Mouse (Mus musculus) neural tube, embryonic 10.5 days (tissue): Measurements from ENCODE around the gene Cercam.

Source experiments
- DNase-seq: peaks from one replicate; pipeline ENCODE4 v3.0.0-alpha.2; 2017; ENCODE audit warnings: low spot score; ENCODE audit errors: extremely low spot score

Cercam gene

DNA sequence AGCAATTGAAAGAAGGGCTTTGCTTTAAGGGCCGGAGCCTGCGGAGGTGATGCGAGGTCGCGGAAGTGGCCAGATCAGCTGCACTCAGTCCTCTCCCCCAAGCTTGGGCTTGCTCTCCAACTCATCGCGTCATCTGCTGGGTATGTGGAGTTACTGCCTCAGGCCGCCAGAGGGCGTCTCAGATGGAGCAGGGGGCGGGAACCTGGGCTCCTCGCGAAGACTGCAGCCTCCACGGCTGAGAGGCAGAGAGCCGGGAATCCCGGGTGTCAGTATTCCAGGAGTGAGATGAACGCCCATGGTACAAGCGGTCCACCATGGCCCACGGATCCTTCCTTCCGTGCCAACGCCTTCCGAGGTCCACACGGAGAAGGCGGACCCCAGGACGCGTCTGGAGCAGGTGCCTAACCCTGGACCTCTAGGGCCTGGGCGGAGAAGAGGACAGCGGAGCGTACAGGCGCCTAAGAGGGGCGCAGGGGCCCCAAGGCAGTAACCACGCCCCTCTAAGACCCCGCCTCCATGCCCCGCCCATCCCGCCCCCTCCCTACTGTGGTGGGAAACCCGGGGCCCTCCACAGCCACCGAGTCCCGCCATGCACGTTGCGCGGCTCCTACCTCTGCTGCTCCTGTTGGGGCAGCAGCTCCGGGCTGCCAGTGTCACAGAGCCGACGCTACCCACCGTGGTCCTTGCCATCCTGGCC is at the start of gene Cercam:
Gene Cercam (plus strand): TSS at position 216 of the 697 bp plus-strand sequence.
- DNase-seq: peak; percentile 92

DNA sequence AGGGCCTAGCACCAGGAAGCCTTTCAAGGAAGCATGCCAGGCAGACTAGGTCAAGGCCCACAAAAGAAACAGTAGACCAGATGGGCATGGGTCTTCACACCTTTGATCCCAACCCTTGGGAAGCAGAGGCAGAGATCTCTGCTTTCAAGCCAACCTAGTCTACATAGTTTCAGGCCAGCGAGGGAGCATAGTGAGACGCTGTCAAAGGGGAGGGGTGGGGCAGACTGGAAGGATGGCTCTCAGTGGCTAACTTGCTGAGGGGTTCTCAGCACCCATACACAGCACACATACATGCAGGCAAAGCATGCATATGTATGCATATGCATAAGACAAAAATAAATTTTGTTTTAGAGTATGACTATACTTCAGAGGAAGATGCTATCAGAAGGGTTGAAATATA is 49.6 kb upstream of the Cercam start:
- no peak for DNase-seq

DNA sequence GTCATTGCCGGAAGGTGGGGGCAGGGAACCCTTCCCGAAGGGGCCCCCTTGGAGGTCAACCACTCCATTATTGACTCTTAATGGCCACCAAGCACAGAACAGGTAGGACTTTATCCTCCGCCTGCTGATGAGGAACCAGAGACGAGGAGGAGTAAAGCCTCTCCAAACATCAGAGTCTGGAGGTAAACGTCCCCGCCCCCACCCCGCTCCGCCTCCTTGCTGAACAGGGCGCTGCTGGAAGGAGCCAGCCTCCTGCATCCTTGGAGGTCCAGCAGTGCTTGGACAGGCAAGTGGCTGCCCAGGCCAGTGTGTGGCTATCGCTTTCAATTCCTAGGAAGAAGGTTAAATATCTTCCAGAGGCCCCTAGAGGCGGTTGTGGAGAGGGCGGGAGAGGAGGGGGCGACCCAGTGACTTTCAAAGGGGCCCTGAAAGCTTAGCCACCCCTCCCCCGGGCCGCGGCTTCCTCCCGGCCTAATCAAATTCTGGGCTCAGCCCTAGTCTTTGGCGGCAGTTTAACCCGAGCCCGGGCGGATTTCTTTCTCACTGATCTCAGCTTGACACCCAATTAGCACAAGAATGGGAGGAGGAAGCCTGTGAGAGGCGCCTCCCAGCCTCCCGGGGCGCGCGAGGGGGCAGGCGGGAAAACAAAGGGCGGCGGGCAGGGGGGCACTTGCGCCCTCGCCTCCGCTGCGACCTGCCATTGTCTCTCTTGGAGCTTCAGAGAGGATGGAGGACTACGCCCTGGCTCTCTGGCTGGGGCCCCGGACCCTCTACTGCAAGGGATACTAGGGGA is 48.7 kb upstream of the Cercam start, which contains the start of gene Urm1:
Gene Urm1 (plus strand): TSS at position 51 of the 793 bp plus-strand sequence.
- DNase-seq: peak; percentile 92

DNA sequence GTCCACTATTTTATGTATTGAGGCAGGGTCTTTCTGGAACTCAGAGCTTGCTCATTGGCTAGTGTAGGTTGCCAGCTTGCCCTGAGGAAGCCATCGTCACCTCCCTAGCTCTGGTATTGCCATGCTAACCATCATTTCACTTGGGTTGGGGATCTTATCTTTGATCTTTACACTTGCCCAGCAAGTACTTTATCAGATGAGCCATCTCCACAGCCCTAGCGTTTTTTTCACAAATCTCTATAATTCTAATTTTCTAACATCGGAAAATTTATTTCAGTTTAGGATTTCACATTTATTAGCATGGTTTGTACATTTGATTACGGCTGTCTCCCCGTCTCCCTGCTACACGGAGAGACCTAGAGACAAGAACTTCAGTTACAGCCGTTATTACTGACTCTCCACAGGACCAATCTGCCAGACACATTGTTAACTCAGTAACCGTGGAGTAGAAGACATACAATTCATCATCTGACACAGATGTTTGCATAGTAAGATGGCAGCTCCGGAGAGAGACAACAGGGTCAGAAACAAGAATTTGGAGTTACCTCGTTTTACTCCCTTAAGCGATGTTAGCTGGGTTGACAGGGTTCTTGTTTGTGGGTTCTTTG is 42.5 kb upstream of the Cercam start:
- no peak for DNase-seq

DNA sequence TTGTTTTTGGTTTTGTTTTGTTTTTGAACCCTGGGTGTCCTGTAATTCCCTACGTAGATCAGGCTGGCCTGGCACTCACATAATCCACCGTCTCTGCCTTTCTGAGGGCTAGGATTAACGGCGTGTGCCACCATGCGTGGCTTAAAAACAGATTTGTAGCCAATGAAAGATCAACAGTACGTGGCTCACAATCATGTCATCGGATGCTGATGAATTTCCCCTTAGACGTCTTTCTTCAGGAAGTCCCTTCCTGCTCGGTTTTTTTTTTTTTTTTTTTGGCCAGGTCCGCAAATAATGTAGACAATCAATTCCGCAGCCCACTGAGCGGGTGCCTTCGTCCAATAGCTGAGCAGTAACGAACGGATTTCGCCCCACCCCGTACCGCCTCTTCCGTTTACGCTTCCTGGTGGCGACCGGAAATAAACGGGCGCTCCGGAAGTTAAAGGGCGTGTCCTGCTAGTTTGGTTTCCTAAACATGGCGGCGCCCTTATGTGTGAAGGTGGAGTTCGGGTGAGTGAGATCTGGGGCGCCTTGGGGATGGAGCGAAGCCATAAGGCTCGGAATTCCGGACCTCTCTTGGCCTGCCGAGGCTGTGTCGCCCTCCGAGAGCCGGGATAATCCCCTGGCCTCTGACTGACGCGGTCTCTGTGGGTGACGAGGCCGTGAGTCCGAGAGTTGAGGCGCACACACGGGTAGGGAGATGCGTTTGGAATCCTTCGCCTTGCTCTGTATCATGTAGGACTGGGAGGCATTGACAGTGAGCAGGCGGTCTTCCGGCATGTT is 41.8 kb upstream of the Cercam start:
- DNase-seq: peak; percentile 97

DNA sequence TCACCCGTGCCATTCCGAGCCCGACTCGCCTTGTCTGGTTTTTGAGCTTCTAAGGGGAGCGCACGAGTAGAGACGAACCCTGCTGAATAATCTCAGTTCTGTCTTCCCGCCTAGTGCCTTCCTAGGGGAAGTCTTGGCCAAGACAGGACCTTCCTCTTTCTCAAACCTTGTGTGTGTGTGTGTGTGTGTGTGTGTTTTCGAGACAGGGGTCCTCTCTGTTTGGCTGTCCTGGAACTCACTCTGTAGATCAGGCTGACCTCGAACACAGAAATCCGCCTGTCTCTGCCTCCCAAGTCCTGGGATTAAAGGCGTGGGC is 41.3 kb upstream of the Cercam start:
- no peak for DNase-seq

DNA sequence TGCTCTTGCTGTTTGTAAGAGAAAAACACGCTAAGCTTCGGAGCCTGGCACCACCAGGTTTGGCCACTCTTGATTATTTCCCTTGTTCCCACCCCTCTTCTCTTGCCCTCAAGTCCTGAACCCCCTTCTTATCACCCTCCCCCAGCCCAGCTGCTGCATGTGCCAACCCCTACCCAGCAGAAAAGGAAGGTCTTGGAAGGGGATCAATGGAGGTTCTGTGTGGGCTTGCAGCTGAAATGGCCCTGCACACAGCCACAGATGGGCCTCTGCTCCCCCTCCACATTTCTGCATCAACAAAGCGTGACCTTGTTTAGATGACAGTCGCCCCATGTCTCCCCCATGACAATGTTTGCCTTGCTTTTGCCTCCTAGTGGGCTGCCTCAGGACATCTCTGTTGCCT is 37.9 kb upstream of the Cercam start:
- no peak for DNase-seq

DNA sequence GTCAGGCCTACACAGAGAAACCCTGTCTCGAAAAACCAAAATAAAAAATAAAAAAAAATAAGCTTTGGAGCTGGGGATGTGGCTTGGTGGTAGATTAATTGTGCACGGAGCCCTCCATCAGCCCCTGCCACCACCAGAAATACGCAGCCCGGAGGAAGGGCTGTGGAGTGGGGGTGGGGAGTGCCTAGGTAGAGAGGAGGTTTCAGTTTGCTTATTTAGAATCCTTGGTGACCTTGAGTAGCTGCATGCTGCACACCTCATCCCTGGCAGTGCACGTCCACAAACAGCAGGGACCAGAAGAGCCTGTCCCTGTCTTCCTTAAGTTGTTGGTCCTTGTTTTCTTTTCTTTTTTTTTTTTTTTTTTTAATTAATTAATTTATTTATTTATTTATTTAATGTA is 35.2 kb upstream of the Cercam start:
- DNase-seq: no peak

DNA sequence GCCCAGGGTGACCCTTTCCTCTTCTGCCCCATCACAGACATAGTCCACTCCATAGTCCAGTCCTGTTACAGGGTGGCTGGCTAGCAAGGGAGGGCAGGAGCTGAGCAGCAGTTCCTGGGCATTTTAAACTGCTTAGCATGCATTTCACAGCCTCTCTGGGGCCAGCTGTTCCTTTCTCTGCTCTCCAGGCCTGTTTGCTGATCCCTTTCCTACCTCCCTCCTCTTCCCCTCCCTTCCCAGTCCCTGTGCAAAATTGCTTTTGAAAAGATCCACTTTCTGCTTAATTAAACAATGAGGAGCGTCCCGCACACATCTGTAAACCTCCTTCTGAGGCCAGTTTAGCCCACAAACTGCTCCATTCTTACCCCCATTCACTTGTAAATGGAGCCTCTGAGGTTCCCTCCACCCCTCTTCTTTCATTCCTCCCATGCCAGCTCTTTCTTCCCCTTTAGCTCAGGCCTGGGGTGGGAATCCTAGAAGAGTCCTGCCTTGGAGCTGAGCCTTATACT is 33.5 kb upstream of the Cercam start:
- DNase-seq: peak; percentile 42

DNA sequence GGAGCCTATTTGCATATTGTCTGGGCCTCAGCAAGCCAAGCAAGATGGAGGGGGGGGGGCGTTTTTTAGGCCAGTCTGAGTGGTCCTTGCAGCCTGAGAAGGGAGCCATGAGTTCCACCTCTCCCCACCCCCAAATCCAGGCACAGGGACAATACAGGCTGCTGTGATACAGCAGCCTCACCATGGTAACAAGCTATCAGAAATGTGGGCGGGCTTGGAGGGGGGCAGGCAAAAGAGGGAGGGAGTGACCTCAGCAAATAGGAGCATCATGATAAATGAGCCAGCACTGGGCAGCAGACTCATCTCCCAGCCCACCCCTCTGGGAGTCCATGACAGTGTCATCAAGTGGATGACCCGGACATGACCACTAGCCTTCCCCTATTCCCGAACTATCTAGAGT is 29.5 kb upstream of the Cercam start:
- peak; percentile 79 for DNase-seq

DNA sequence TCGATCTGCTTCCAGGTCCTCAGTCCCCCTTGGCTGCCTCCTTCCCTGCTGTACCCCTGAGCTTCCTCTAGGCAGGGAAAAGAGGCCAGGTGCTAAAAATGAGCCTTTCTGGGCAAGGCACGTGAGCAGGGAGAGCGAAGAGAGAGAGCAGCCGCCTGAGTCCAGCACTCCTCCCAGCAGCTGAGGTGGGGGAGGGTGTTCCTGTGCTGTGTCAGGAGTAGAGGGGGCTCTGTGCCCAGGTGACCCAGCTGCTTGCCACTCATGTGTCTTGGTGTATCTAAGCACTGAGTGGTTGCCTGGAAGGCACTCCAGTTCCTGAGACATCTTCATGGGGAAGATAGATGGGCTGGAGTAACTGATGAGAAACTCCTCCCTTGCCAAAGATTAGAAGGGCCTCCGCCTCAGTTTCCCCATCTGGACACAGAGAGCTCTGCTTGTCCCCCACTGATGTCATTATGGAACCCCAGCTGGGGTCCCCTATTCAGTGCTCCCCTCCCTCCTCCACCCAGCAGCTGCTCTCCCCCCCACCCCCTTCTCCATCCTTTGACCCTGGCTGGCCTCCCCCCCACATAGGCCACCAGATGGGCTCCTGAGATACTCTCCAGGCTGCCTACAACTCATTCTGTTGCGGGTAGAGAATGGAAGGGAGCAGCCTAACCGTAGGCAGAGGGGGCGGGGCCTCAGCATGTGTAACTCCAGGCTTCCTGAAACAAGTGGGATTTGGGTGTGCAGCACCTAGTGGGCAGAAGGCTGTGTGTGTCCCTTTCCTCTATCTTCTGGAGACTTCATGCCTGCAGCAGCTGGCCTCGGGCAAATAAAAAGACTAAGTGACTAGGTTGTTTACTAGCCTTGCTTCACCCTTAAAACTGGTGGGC is 25.5 kb upstream of the Cercam start:
- DNase-seq: peak; percentile 66

DNA sequence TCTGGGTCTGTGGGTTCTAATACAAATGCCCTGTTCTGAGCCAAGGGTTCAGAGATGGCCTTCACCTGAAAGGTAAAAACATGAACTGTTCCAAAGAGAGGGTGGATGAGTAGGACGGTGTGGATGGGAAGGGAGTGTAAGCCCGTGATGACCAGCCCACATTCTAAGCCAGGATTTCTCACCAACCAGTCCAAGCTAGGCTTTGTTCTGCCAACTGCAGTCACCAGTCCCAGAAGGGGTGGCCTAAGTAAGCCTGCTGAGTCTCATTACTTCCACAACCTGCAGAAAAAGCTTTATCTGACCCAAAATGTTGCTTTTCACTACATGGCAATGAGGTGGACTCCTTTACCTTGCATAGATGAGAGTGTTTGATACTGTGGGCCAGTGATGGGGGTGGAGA is 24.8 kb upstream of the Cercam start:
- no peak for DNase-seq

DNA sequence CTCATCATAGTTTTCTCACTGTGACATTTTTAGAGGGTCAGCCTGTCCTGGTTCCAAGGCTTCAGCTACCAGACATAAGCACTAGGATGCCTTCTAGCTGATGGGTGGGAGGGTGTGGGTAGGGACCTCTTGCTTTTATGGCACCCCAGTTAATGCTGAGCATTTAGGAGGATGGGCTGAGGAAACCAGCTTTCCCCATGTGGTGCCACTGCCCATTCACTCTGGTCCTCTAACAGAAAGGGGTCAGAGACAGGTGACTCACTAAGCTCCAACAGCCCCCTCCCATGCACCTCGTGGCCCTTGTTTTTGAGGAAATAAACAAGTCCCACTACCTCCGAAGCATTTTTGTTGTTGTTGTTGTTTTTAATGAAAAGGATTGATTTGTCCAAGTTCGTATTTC is 24.3 kb upstream of the Cercam start:
- DNase-seq: peak; percentile 37

DNA sequence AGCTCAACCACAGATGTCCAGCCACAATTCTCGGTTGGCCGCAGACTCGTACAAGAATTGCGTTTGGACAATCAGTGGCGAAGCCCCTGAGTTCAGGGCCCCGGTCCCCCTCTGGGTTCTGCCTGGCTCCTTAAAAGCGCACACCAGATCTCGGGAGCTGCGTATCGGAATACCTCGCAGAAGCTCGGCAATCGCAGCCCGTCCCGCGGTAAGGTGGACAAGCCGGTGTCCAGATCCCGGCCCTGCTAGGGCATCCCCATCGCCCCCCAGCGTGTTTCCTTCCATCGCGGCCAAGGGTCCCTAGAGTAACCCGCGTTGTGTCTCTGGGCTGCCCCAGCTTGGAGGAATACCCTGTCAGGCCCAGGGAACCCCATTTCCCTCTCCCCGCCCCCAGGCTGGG is 23.3 kb upstream of the Cercam start:
- no peak for DNase-seq

DNA sequence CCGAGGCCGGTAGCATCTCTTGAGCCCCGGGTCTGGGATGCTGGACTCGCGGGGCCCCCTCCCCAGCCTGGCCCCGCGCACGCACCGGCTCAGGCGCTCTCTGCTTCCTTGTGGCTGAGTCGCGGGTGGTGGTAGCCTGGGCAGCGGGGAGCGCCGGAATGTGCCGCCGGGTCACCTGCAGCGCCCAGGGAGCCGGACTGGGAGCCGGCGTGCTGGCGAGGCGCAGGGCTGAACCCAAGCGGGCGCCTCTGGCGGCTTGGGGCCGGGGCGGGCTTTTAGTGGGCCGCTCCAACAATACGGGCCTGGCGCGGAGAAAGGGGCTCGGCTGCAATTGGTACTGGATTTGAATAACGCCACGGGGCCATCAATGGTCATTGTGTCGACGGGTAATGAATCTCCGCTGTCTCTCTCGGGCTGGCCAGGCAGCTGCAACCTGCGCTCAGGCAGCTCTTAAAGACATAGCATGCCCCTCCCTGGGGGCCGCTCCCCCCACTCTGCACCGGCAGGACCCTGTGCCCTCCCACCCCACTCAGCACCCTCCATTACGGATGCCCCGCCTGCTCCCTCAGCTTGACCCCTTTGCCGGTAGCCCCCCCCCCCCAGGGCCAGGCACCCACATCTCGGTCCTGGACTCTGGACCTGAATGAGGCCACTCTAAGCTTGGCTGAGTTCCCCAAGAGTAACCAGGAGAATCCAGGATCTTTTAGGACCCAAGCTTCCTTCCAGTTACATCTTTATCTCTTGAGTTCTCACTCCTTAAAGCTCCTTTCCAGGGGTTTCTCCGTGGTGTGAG is 22.7 kb upstream of the Cercam start:
- DNase-seq: peak; percentile 83

DNA sequence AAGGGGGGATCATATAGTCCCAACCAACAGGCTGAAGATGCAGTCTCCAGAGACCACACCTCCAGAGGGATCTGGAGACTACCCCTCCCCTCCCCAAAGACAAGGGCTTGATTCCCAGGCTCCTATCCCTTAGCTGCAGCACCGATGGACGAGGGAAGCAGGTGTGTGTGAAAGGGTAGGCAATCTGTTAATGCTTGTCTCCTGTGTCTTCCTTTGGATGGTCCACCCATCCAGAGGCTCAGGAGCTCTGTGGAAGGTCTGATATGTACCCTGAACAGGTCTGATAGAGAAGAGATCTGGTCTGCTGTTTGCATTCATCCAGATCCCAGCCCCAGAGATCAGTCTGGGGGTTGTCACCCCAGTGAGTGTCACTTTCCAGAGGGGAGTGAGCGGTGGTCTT is 22.1 kb upstream of the Cercam start:
- DNase-seq: peak; percentile 33

DNA sequence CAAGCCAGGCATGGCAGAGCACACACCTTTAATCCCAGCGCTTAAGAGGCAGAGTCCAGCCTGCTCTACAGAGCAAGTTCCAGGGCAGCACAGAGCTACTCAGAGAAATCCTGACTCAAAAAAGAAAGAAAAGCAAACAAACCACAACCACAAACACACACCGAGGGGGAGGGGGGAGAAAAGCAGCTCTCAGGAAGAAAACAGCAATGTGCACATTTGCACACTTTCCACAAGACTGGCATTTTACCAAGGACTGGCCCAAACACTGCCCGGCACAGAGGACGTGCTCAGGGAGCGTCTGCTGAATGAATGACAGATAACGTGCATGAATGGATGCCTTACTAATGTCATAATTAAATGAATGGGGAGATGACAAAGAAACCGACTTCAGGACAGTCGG is 19.9 kb upstream of the Cercam start:
- no peak for DNase-seq

DNA sequence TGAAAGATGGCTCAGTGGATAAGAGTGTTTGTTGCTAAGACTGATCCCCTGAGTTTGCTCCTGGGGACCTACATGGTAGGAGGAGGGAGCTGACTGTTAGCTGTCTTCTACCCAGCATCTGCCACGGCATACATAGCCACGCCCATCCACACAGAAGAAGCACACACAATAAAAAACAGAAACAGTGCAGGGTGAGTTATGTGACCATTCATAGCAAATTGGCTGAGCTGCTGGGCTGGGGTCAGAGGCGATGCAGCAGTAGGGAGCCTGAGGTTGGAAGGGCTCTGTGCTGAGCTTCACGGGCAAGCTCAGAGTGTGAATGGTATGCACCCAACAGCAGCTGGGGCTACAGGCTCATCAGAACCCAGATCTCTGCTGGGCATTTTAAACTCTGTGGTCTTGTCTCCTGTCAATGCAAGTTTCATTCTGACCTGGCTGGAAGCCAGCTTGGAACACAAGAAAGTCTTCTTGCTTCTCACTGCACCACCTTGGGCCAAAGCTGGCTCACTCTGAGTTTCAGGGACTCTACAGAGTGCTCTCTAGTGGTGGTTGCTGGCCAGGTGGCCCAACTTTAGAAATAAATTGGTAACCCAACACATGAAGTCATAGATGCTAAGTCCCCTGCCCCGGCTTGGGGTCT is 19.0 kb upstream of the Cercam start:
- DNase-seq: peak; percentile 25

DNA sequence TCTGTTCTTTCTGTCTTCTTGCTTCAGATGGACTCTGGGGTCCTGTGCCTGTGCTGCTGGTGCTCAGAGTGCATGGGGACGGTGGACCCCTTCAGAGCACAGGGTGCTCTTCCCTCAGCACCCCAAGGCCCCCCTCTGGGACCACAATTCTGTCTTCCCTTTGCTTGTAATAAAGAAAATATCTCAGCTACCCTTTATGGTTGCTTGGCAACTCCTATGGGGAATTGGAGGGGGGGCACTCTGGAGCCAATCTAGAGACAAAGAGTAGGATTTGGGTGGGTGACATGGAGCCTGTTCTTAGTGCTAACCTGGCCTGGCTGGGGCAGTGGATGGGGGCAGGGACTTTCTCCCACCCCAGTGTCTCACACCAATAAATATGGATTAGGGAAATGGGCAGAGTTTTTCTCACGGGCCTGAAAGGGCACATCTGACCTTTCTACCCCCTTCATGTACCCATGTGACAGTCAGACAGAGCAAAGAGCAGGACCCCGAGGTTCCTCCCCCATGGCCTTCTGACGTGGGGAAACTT is 15.9 kb upstream of the Cercam start:
- peak; percentile 48 for DNase-seq
